Mouse (Mus musculus): ENCODE measurements around the gene Tmem18.

Tmem18 gene

GRCm38 (mm10) chr12:30584356-30584740 lies at the start of gene Tmem18:
Gene Tmem18, plus strand, starts transcription at chr12:30584426.
- DNase-seq (ENCODE audit: low spot score): peak; percentile 73

- no peak for DNase-seq (ENCODE audit: low spot score)
These were observed 26.9 kb upstream of the Tmem18 start for GRCm38 (mm10) chr12:30557349-30557748.

GRCm38 (mm10) chr12:30561411-30561810 lies 22.8 kb upstream of the Tmem18 start:
- no peak for DNase-seq (ENCODE audit: low spot score)

- no peak for DNase-seq (ENCODE audit: low spot score)
These were observed 12.2 kb upstream of the Tmem18 start for GRCm38 (mm10) chr12:30572075-30572474.

DNA sequence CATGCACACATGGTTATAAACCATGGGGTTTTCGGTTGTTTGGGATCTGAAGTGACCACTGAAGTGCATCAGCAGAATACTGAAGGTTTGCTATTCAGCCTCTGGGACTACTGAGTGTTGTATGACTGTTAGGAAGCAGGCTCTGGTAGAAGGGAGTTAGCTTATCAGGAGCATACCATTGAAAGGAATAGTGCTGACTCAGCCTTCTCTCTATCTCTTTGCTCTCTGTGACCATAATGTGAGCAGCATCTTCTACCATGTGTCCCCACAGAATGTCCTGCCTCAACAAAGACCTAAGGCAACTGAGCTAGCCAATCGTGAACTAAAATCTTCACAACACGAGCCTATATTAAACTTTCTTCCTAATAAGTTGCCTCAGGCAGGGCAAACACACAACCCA lies 8.3 kb upstream of the Tmem18 start:
- no peak for DNase-seq (ENCODE audit: low spot score)

- peak; percentile 42 for DNase-seq (ENCODE audit: low spot score)
These were observed 6.2 kb upstream of the Tmem18 start for GRCm38 (mm10) chr12:30578019-30578418.

DNA sequence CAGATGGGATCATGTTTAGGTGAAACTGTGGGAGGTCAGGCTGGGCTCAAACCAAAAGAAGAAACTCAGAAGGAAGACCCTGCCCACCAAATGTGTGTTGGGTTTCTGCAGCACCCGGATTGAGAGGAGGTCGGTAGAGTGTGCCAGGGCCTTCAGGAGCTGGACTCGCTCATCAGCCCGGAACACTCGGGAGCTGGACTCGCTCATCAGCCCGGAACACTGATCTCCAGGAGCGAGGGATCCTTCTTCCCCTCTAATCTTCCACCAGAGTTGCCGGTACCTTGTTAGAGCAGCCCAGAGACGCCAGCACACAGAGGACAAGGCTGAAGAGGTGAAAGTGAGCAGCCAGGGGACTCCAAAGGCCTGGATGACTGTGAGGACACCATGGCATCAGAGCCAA lies 2.9 kb upstream of the Tmem18 start:
- no peak for DNase-seq (ENCODE audit: low spot score)

DNA sequence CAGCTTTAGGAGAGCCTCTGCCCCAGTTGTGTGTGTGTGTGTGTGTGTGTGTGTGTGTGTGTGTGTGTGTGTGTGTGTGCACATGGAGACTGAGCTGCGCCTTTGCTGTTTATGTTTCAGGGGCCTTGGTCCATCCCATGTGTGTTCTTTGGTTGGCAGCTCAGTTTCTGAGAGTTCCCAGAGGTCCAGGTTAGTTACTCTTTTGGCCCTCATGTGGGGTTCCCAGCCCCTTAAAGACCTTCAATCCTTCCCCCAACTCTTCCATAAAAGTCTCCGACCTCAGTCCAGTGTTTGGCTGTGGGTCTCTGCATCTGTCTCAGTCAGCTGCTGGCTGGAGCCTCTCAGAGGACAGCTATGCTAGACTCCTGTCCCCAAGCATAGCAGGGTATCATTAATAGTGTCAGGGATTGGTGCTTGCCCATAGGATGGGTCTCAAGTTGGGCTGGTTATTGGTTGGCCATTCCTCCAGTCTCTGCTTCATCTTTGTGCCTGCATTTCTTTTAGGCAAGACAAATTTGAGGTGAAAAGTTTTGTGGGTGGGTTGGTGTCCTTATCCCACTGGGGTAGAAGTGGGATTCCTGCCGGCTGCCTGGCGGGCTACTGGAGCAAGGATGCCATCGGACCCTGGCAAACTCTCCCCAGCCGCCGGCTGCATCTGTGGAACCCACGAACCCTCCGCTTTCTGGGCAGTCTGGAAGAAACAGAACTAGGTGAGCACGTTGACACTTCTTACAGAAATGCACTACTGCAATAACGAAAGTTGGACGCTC lies 455 bp upstream of the Tmem18 start:
- DNase-seq (ENCODE audit: low spot score): peak; percentile 29

- no peak for DNase-seq (ENCODE audit: low spot score)
These were observed 637 bp downstream of the Tmem18 start for GRCm38 (mm10) chr12:30584863-30585262.

DNA sequence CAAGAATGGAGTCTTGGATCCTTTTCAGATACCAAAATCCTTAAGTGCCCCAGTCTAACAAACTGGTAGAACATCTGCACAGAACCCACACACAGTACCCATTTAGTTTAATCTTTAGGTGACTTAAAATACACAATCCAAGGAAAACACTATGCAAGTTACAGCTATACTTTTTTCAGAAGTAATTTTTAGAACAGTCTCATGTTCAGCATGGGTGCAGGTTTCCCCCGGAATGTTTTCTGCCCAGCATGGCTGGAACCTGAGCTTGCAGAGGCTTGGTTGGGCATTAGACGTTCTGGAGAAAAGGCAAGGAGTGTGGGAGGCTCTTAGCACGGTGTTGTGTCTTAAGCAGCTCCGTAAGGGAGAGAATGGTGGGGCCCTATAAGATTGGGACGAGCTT lies 7.6 kb downstream of the Tmem18 start:
- DNase-seq (ENCODE audit: low spot score): no peak

- peak; percentile 25 for DNase-seq (ENCODE audit: low spot score)
These were observed 12.7 kb downstream of the Tmem18 start for GRCm38 (mm10) chr12:30596818-30597407.

GRCm38 (mm10) chr12:30598955-30599354 lies 14.7 kb downstream of the Tmem18 start:
- DNase-seq (ENCODE audit: low spot score): no peak

DNA sequence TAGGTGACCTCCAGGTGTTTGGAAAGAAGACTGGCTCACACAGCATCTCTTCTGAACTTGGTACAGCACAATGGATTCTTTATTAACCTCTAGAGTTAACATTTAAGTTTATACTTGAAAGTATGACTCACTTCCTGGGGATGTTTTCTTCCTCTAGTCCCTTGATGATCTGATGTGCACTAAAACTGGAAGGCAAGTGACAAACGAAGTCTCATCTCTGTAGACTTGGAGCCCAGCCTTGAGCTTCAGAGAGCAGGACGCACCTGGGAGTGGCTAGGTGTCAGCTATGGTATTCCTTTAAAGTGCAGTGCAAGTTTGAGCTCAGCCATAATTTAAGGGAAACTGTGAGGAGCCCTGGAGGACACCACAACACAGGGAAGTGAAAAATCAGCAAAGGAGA lies 15.2 kb downstream of the Tmem18 start:
- no peak for DNase-seq (ENCODE audit: low spot score)

GRCm38 (mm10) chr12:30599997-30600396 lies 15.8 kb downstream of the Tmem18 start:
- DNase-seq (ENCODE audit: low spot score): no peak

- DNase-seq (ENCODE audit: low spot score): no peak
These were observed 19.8 kb downstream of the Tmem18 start for GRCm38 (mm10) chr12:30604012-30604411.

- DNase-seq (ENCODE audit: low spot score): no peak
These were observed 20.6 kb downstream of the Tmem18 start for GRCm38 (mm10) chr12:30604876-30605275.

GRCm38 (mm10) chr12:30605941-30606340 lies 21.7 kb downstream of the Tmem18 start:
- no peak for DNase-seq (ENCODE audit: low spot score)

DNA sequence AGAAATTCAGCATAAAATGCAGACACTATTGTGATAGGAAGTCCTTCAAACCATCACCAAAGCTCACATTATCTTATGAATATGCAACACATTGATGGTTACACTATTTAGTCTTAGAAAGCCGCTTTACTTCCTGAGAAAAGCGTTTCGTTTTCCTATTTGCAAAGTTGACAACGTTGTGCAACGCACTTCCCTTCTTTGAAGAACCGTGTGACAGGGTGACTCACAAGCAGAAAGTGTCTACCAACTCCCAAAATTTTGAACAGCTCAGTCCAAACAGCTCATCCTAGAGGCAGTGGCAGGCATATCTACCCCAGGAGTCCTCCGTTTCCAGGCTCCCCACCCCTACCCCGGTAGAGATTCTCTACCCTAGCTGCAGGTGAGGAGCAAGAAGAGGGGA lies 22.5 kb downstream of the Tmem18 start:
- DNase-seq (ENCODE audit: low spot score): no peak

DNA sequence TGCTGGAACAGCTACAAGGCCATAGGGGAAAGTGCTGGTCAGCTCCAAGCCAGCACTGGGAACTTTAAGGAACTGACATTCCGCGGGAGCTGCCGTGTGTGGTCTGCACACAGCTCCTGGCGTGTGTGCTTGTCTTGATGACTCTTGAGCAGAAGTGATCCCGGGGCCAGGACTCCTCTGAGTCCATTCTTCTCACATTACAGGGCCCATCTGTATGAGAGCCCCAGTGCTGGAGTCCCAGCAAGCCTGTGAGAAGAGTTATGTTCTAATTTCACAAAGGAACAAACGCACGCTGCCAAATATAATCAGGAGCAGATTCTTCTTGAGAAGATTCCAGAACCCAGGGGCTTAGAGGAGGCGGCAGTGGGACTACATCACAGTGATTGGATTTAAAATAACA lies 34.2 kb downstream of the Tmem18 start:
- DNase-seq (ENCODE audit: low spot score): no peak

DNA sequence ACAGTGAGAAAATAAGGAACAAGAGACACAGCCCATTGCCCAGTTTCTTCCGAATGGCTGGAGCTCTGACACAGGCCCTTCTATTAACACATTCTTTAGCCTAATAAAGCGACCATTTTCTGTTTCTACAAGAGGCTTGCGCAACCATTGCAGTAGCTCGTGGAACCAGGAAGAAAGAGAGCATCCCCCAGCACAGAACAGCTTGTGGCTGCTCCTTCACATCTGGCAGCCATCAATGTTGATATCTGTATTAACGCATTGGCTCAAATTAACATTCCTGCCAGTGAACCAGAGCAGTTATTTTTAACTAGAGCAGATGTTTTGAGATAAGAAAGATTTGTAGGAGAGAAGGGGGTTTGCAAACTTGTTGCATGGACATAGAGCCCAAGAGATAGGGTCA lies 44.2 kb downstream of the Tmem18 start:
- no peak for DNase-seq (ENCODE audit: low spot score)

GRCm38 (mm10) chr12:30634534-30634933 lies 50.3 kb downstream of the Tmem18 start:
- DNase-seq (ENCODE audit: low spot score): no peak
